Mouse (Mus musculus) stomach, embryonic 14.5 days (tissue): ENCODE measurements around the gene Megf6. TPM values are rescaled to one million over a fixed set of nuclear protein-coding genes. Genes with fewer than 3 reads are reported as not detected.

Experiments used
- ATAC-seq: fragments of 200-750 bp; cut with Nextera tagmentation; 2 replicates; pipeline ENCODE4 v1.8.0; 2017; ENCODE audit warnings: low read depth, moderate TSS enrichment; ENCODE audit not compliant: insufficient number of reproducible peaks, insufficient read depth, low FRiP score
- H3K27ac ChIP-seq: fragments of 300-500 bp; sonication (generic); 2 replicates; pipeline ENCODE4 v1.5.1; 2014; ENCODE audit warnings: mild to moderate bottlenecking, low read length, moderate library complexity, mixed read lengths
- H3K27me3 ChIP-seq: fragments of 300-500 bp; sonication (generic); 2 replicates; pipeline ENCODE4 v1.6.1; 2014; ENCODE audit warnings: low read length, control low read depth, mixed read lengths; ENCODE audit not compliant: control insufficient read depth, insufficient read depth
- H3K36me3 ChIP-seq: fragments of 300-500 bp; sonication (generic); 2 replicates; pipeline ENCODE4 v1.6.1; 2014; ENCODE audit warnings: mild to moderate bottlenecking, control low read depth, low read length, moderate library complexity, mixed read lengths; ENCODE audit not compliant: control insufficient read depth, insufficient read depth
- H3K4me1 ChIP-seq: fragments of 300-500 bp; sonication (generic); 2 replicates; pipeline ENCODE4 v1.6.1; 2014; ENCODE audit warnings: low read length, control low read depth, mixed read lengths; ENCODE audit not compliant: control insufficient read depth, insufficient read depth
- H3K4me2 ChIP-seq: fragments of 300-500 bp; sonication (generic); replicated peaks from 2 replicates; pipeline ENCODE4 v1.6.1; 2014; ENCODE audit warnings: low read depth, low read length, control low read depth
- H3K4me3 ChIP-seq: fragments of 300-500 bp; sonication (generic); 2 replicates; pipeline ENCODE4 v1.5.1; 2014; ENCODE audit warnings: low read depth, low read length, control low read depth
- H3K9ac ChIP-seq: fragments of 300-500 bp; sonication (generic); replicated peaks from 2 replicates; pipeline ENCODE4 v1.6.1; 2014; ENCODE audit warnings: low read depth, mild to moderate bottlenecking, control low read depth, low read length, moderate library complexity, mixed read lengths
- H3K9me3 ChIP-seq: fragments of 300-500 bp; sonication (generic); 2 replicates; pipeline ENCODE4 v1.6.1; 2016; ENCODE audit warnings: low read depth, low read length, control low read depth; ENCODE audit not compliant: control insufficient read depth
- WGBS: fragments of 180-500 bp; shearing (Covaris S2); extraction: QIAGEN DNeasy Blood & Tissue Kit; methylation state at CpG from one replicate; pipeline ENCODE4 v1.1.7; 2014; 5-methylcytosine and 5-hydroxymethylcytosine counted together
- polyA plus RNA-seq: library from polyadenylated mRNA; unstranded; fragments of >200 nt; fragmentation: Nextera tagmentation; extraction: Ambion mirVana; gene quantifications from 2 replicates; pipeline ENCODE4 v1.2.1, GENCODE M21; 2014

The Megf6 gene
- polyA plus RNA-seq, 1 experiment from 2014 or later = 16.8 TPM

DNA sequence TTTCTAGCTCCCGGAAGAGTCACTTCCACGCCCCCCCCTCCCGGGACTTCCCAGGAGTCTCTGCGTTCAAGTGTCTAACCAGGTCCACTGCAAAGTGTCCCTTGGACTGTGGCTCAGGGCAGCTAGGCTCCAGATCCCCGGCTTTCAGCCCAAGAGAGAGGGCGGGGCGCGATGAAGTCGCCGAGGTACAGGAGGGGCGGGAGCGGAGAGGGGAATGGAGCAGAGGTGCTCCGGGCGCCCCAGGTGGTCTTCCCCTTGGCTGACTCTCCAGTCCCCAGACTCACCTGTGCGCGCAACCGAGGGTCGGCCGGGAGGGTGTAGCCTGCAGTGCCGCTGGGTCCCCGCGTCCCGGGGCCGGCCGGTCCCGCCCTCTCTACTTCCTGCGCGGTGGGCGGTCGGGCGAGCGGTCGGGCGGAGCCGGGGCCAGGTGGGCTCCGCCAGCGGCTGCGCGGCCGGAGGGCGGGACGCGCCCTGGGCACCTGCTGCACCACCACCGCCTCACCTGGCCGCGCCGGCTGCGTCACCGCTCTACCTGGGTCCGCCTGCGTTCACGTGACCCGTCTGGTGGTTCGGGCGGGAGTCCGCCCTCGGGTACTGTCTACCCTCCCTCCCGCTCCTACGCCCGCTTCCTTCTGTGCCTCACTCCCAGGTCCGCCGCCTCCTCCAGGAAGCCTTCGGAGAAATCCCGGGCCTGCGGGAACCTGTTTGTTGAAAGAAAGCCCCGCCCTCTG, 129.2 kb downstream of the Megf6 start:
- H3K9me3 ChIP-seq = no peaks in the 10 kb centered on the region
- 0 out of 2 replicates have a peak, but pooled peaks cover 5% of the 10 kb centered on the region for H3K4me1 ChIP-seq
- H3K4me3 ChIP-seq = peak overlapping the region; percentile 45
- H3K27ac ChIP-seq = peak overlapping the region; percentile 61
- peak overlapping the region; percentile 83 for H3K4me2 ChIP-seq
- 0 out of 2 replicates have a peak overlapping the region, but pooled peaks have one; percentile 25 for H3K9ac ChIP-seq
- under 1% methylated on average over 58 of the region's 66 CpGs for WGBS
- no peaks in the 10 kb centered on the region for H3K36me3 ChIP-seq
- H3K27me3 ChIP-seq = 0 out of 2 replicates have a peak, but pooled peaks cover 5% of the 10 kb centered on the region
- ATAC-seq = peak; percentile 87

DNA sequence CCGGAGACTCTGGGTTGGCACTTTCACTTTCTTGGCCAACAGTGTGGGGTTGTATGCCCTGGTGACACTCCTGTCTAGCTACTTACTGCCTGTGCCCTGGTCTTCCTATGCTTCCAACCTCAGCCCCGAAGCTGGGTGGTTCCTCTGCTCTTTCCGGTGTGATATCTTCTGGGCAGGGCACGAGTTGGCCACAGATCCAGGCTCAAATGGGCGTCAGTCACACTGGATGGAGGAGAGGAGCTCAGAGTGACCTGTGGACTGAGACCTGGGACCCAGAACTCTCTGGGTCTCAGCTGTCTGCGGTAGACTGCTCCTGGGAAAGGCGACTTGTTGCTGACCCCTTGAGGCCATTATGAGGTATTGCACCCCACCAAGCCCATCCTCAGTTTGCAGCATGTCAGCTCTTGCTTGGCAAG, 130.9 kb downstream of the Megf6 start, which contains the start of gene Arhgef16:
Gene Arhgef16, minus strand, starts transcription at position 211 of the 416 bp plus-strand sequence.
- H3K9ac ChIP-seq = no peak within 1 kb of the TSS
- no peaks in the 10 kb centered on the region for H3K36me3 ChIP-seq
- peak within 1 kb of the TSS; percentile 83; the same call in 1 of the 2 replicates for H3K4me2 ChIP-seq
- H3K27ac ChIP-seq = no peak within 1 kb of the TSS
- no peak within 1 kb of the TSS for H3K4me3 ChIP-seq
- no peaks in the 10 kb centered on the region for H3K9me3 ChIP-seq
- no peak for ATAC-seq
- WGBS = 21% methylated on average over 7 of the region's 7 CpGs
- H3K27me3 ChIP-seq = 0 out of 2 replicates have a peak, but pooled peaks cover 5% of the 10 kb centered on the region
- 0 out of 2 replicates have a peak, but pooled peaks cover 4% of the 10 kb centered on the region for H3K4me1 ChIP-seq

DNA sequence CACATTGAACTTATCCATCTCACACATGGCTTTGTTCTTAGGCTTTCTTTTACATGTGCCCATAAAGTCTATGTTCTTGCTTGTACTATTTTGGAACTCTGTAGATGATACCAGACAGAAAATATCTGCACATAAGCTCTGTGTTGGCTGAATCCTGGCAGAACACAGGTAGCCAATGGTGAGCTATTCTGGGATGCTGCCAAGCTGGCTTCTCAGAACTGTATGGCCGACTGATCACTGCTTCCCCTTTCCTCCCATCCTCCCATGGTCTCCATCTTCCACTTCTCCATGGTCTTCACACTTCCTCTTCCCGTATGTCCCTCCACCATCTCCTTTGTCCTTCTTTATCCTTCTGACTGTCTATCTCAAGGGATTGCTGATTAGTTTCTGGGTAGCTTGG, 138.6 kb downstream of the Megf6 start:
- ATAC-seq = no peak
- no peak overlapping the region for H3K4me3 ChIP-seq

DNA sequence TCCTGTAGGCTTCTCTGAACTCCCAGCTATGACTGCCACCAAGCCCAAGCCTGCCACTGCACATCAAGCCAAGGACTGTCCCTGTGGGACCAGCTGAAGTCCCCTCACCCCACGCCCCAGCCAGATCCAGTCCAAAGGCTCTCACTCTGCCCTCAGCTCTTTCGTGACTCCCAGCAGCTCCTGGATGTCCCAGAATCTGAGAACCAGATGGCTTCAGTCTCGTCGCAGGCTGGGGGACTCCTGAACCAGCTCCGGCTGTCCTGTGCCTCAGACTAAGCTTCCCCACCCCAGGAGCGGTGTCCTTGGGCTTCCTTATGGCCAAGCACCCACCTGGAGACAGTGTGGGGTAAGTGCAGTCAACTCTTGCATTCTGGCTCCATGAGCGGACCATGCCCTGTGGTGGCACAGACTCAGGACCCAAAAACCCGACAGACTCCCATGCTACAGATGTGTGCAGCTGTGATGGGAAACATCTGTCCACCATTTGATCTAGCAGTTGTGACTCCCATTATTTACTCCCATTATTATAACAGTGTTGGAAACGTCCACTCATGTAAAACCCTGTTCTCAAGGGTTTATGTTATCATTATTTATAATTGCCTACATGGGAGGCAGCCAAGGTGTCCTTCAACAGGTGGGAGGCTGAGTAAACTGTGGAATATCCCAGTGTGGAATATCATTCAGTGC, 140.2 kb downstream of the Megf6 start:
- WGBS = 45% methylated on average over 9 of the region's 9 CpGs
- Histone ChIP-seq H3K4me2 (no peak overlapping the region), H3K27ac (no peak overlapping the region), H3K4me1 (0 out of 2 replicates have a peak, but pooled peaks cover 5% of the 10 kb centered on the region), H3K9ac (no peak overlapping the region), H3K4me3 (no peak overlapping the region), H3K36me3 (no peaks in the 10 kb centered on the region), H3K27me3 (no peaks in the 10 kb centered on the region), H3K9me3 (no peaks in the 10 kb centered on the region)
- ATAC-seq = no peak

More for the DNA sequence above, 138.6 kb downstream of the Megf6 start:
- Histone ChIP-seq H3K27ac (no peak overlapping the region), H3K27me3 (no peaks in the 10 kb centered on the region), H3K36me3 (no peaks in the 10 kb centered on the region), H3K9me3 (no peaks in the 10 kb centered on the region), H3K4me2 (no peak overlapping the region), H3K4me1 (0 out of 2 replicates have a peak, but pooled peaks cover 5% of the 10 kb centered on the region), H3K9ac (no peak overlapping the region)
- 85% methylated on average over 2 of the region's 2 CpGs for WGBS

DNA sequence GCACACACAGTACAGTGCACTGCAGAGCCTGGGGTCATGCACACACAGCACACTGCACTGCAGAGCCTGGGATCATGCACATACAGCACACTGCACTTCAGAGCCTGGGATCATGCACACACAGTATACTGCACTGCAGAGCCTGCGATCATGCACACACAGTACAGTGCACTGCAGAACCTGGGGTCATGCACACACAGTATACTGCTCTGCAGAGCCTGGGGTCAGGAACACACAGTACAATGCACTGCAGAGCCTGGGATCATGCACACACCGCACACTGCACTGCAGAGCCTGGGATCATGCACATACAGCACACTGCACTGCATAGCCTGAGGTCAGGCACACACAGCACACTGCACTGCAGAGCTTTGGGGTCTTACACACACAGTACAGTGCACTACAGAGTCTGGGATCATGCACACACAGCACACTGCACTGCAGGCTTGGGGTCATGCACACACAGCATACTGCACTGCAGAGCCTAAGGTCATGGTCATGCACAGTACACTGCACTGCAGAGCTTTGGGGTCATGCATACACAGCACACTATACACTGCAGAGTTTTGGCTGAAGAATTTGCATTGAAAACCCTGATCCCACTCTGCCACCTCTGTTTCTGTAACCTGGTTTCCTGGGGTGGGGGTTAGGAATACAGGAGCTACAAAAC, 141.7 kb downstream of the Megf6 start:
- H3K27me3 ChIP-seq = no peaks in the 10 kb centered on the region
- 0 out of 2 replicates have a peak, but pooled peaks have one; percentile 28 for ATAC-seq
- H3K27ac ChIP-seq = no peak overlapping the region; the same call in 1 of the 2 replicates
- WGBS = 85% methylated on average over 2 of the region's 2 CpGs
- H3K9me3 ChIP-seq = no peaks in the 10 kb centered on the region
- H3K4me3 ChIP-seq = no peak overlapping the region
- no peak overlapping the region for H3K9ac ChIP-seq
- no peaks in the 10 kb centered on the region for H3K36me3 ChIP-seq
- H3K4me1 ChIP-seq = 0 out of 2 replicates have a peak, but pooled peaks cover 5% of the 10 kb centered on the region
- H3K4me2 ChIP-seq = no peak overlapping the region

DNA sequence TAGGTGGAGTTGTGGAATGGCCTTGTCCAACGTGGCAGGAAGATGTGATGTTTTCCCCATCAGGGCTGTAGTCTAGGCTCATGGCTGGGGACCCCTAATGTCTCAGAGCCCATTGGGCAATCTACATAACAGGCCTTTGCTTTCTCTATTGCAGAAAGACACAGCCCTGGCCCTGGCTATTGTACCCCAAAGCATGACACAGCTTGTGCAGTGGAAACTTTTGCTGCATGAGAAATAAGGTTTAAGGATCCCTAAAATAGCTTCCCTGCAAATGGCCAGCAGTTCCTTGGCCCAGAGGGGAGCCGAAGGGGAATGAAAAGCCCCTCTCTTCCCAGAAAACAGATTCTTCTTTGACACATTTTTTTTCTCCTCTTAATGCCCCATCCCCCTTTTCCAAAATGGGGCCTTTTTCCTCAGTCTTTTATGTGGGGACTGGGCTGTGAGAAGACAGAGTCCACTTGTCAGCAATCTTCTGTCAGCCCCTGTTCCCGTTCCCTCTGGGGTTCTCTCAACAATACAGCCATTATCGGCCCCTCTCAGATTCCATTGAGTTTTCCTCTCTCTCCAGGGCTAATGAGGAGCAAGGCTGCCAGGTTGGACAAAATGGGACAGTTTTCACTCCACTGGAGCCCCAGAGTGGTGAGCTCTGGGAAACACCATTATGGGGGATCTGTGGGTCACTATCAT, 142.5 kb downstream of the Megf6 start:
- Histone ChIP-seq H3K4me2 (no peak overlapping the region), H3K4me3 (no peak overlapping the region), H3K9ac (no peak overlapping the region), H3K27me3 (no peaks in the 10 kb centered on the region), H3K27ac (no peak overlapping the region), H3K4me1 (0 out of 2 replicates have a peak, but pooled peaks cover 5% of the 10 kb centered on the region), H3K9me3 (no peaks in the 10 kb centered on the region), H3K36me3 (no peaks in the 10 kb centered on the region)
- 50% methylated on average over 4 of the region's 4 CpGs for WGBS
- ATAC-seq = no peak

DNA sequence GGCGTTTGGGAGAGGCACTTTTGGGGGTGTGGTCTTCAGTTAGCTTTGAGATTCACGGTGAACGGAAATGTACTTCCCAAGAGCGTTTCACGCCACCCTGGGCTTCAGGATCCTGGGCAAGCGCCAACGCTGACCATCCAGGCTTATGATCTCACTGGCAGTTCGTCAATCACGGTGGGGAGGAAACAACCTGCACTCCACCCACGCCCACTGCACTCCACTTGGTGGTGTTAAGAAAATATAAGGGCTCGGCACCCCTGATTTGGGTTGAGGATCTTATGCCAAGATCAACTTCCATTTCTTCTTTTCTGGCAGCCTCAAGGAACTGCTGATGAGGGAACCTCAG, 143.1 kb downstream of the Megf6 start:
- ATAC-seq = no peak

More for the DNA sequence above, 143.1 kb downstream of the Megf6 start:
- 76% methylated on average over 11 of the region's 11 CpGs for WGBS
- Histone ChIP-seq H3K4me3 (no peak overlapping the region), H3K27ac (no peak overlapping the region), H3K9ac (no peak overlapping the region), H3K36me3 (no peaks in the 10 kb centered on the region), H3K4me2 (no peak overlapping the region), H3K4me1 (0 out of 2 replicates have a peak, but pooled peaks cover 5% of the 10 kb centered on the region), H3K27me3 (no peaks in the 10 kb centered on the region), H3K9me3 (no peaks in the 10 kb centered on the region)
